Comparison of ENCODE assay signal across 17 mouse cellular contexts in the genomic region with DNA sequence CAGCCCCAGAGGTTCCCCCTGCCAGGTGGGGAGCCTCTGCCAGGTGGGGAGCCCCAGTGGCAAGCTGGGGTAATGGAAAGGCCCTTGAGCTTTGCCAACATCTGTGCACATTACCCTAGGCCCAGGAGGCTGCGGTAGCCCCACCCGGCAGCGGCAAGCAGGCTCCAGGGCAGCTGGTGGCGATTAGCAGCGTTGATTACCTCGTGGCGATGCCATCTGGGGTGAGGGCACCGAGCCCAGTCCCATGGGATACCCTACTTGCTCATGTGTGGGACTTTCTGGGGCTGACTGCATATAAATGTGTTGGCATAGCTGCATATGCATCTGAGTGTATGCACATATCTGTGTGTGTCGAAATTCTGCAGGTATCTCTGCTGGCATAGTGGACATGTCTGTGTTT. TPM values are rescaled to one million over a fixed set of nuclear protein-coding genes. Genes with fewer than 3 reads are reported as not detected.
DNase-seq lines count a peak whose midpoint lies in the region; ATAC-seq and TF ChIP-seq lines count a peak whose summit lies in the region.
"Had no signal": no experiment of that assay in that cellular context is flagged by ENCODE, and none has a peak within 500 bp of the region (broad histone marks: within the 10 kb centered on the region; RNA-seq: fewer than 3 reads in every experiment).

No protein-coding gene starts in this region.

- no peaks in the 10 kb centered on the region for H3K9me3 ChIP-seq in neural tube, embryonic 11.5 days (ENCODE audit: control insufficient read depth, low read length)
- H3K9me3 ChIP-seq in forebrain, postnatal 0 days (ENCODE audit: low read length) = no peaks in the 10 kb centered on the region
- H3K9me3 ChIP-seq: kidney, embryonic 15.5 days; stomach, embryonic 15.5 days had no signal

- no peak overlapping the region for H3K4me3 ChIP-seq in neural tube, embryonic 11.5 days (ENCODE audit: low read depth, low read length)
- H3K4me3 ChIP-seq in forebrain, postnatal 0 days (ENCODE audit: low read depth, low read length) = no peak overlapping the region
- H3K4me3 ChIP-seq: erythroblast, embryonic 14.5 days; kidney, embryonic 15.5 days; stomach, embryonic 15.5 days had no signal

- no peak for TF ChIP-seq CTCF in forebrain, postnatal 0 days (IDR thresholded peaks at IDR 0.05; ENCODE audit: low read depth)

- ATAC-seq in cerebellum, adult (ENCODE audit: insufficient number of reproducible peaks, low FRiP score, low TSS enrichment) = no peak
- no peak for ATAC-seq in neural tube, embryonic 11.5 days (ENCODE audit: insufficient read depth, low FRiP score, low TSS enrichment)
- ATAC-seq in forebrain, postnatal 0 days = peak; percentile 16; the same call in 1 of the 2 replicates
- ATAC-seq: Patski had no signal

- 74% methylated on average over 9 of the region's 9 CpGs for WGBS in neural tube, embryonic 11.5 days
- WGBS in forebrain, postnatal 0 days = 30% methylated on average over 9 of the region's 9 CpGs

- no peak overlapping the region for H3K4me2 ChIP-seq in neural tube, embryonic 11.5 days (ENCODE audit: low read depth)
- H3K4me2 ChIP-seq in forebrain, postnatal 0 days (ENCODE audit: low read depth) = no peak overlapping the region
- H3K4me2 ChIP-seq: kidney, embryonic 15.5 days; stomach, embryonic 15.5 days had no signal

- H3K36me3 ChIP-seq in neural tube, embryonic 11.5 days (ENCODE audit: control insufficient read depth, insufficient read depth, low read length) = no peaks in the 10 kb centered on the region
- H3K36me3 ChIP-seq in forebrain, postnatal 0 days (ENCODE audit: insufficient read depth) = no peaks in the 10 kb centered on the region
- H3K36me3 ChIP-seq: kidney, embryonic 15.5 days; stomach, embryonic 15.5 days had no signal

- H3K9ac ChIP-seq in neural tube, embryonic 11.5 days (ENCODE audit: low read length) = no peak overlapping the region
- no peak overlapping the region for H3K9ac ChIP-seq in forebrain, postnatal 0 days
- H3K9ac ChIP-seq: kidney, embryonic 15.5 days; stomach, embryonic 15.5 days had no signal

- no peaks in the 10 kb centered on the region for H3K27me3 ChIP-seq in neural tube, embryonic 11.5 days (ENCODE audit: control insufficient read depth, insufficient read depth, low read length)
- no peaks in the 10 kb centered on the region for H3K27me3 ChIP-seq in forebrain, postnatal 0 days (ENCODE audit: insufficient read depth, low read length)
- H3K27me3 ChIP-seq: Patski; stomach, embryonic 15.5 days had no signal

- 0 out of 2 replicates have a peak overlapping the region, but pooled peaks have one; percentile 20 for H3K27ac ChIP-seq in neural tube, embryonic 11.5 days (ENCODE audit: low read depth, low read length)
- H3K27ac ChIP-seq in forebrain, postnatal 0 days (ENCODE audit: low read depth, low read length) = no peak overlapping the region
- H3K27ac ChIP-seq: kidney, embryonic 15.5 days; stomach, embryonic 15.5 days had no signal

- H3K4me1 ChIP-seq in neural tube, embryonic 11.5 days (ENCODE audit: control insufficient read depth, insufficient read depth, low read length) = peaks cover 13% of the 10 kb centered on the region
- peaks cover 13% of the 10 kb centered on the region for H3K4me1 ChIP-seq in forebrain, postnatal 0 days (ENCODE audit: insufficient read depth)

- peak; percentile 21 to 48 for DNase-seq in cerebellum, postnatal 36 days
- no peak for DNase-seq in neural tube, embryonic 11.5 days (ENCODE audit: low spot score)
- DNase-seq in neural tube, embryonic 10.5 days (ENCODE audit: extremely low spot score, low spot score) = no peak
- peak; percentile 66 for DNase-seq in forebrain, postnatal 0 days
- DNase-seq in thymus, postnatal 14 days = peak; percentile 35
- DNase-seq in kidney, adult 9 months = no peak
- DNase-seq in testis, postnatal 14 days (ENCODE audit: low spot score) = no peak
- DNase-seq: adrenal gland, adult 2 months; heart, adult 11 months; right cerebral cortex, postnatal 14 days had no signal

RNA-seq across cellular contexts. Expression of gene Col16a1, which starts 3.4 kb away (rescaled TPM):
- polyA plus RNA-seq in neural tube, embryonic 11.5 days (2014; fragmentation: Nextera tagmentation; extraction: Ambion mirVana) = 3.7 and 5.2 TPM in 2 replicates
- 21.8 and 29.7 TPM in 2 replicates for total RNA-seq in forebrain, postnatal 0 days (2014; rRNA removed)
- 6.8 and 7.5 TPM in 2 replicates for polyA plus RNA-seq in forebrain, postnatal 0 days (2015; fragmentation: Nextera tagmentation; extraction: Ambion mirVana)
- polyA plus RNA-seq: erythroblast, embryonic 14.5 days had no signal

RNA-seq across cellular contexts. Expression of gene Pef1, which starts 58.1 kb away (rescaled TPM):
- polyA plus RNA-seq in neural tube, embryonic 11.5 days (2014; fragmentation: Nextera tagmentation; extraction: Ambion mirVana) = 73.5 and 75.0 TPM in 2 replicates
- total RNA-seq in forebrain, postnatal 0 days (2014; rRNA removed) = 51.6 and 52.9 TPM in 2 replicates
- polyA plus RNA-seq in forebrain, postnatal 0 days (2015; fragmentation: Nextera tagmentation; extraction: Ambion mirVana) = 58.5 and 60.7 TPM in 2 replicates

RNA-seq across cellular contexts. Expression of gene Adgrb2, which starts 59.5 kb away (rescaled TPM):
- 2.5 and 2.8 TPM in 2 replicates for polyA plus RNA-seq in neural tube, embryonic 11.5 days (2014; fragmentation: Nextera tagmentation; extraction: Ambion mirVana)
- 195 and 216 TPM in 2 replicates for total RNA-seq in forebrain, postnatal 0 days (2014; rRNA removed)
- polyA plus RNA-seq in forebrain, postnatal 0 days (2015; fragmentation: Nextera tagmentation; extraction: Ambion mirVana) = 15.8 and 18.3 TPM in 2 replicates
- total RNA-seq: megakaryocyte progenitor cell, adult 5-6 weeks had no signal
- polyA plus RNA-seq: erythroblast, embryonic 14.5 days; liver, embryonic 16.5 days had no signal

Comparison
In these comparisons a context has a peak if more than half of its experiments do, and no peak if none do; other contexts are left out.
1. DNase-seq: peak in cerebellum, postnatal 36 days (2 of 2), forebrain, postnatal 0 days (single experiment) and thymus, postnatal 14 days (single experiment); none in neural tube, embryonic 11.5 days (single experiment), neural tube, embryonic 10.5 days (single experiment), kidney, adult 9 months (single experiment) and testis, postnatal 14 days (single experiment).